Mouse (Mus musculus) kidney, postnatal 4 days (tissue): ENCODE data around the gene Taok3.

Experiments used
- DNase-seq, 2 experiments: peaks; one replicate each; pipeline ENCODE4 v3.0.0; 2021; ENCODE audit warnings: mixed read lengths in 2 of 2

Taok3 gene

DNA sequence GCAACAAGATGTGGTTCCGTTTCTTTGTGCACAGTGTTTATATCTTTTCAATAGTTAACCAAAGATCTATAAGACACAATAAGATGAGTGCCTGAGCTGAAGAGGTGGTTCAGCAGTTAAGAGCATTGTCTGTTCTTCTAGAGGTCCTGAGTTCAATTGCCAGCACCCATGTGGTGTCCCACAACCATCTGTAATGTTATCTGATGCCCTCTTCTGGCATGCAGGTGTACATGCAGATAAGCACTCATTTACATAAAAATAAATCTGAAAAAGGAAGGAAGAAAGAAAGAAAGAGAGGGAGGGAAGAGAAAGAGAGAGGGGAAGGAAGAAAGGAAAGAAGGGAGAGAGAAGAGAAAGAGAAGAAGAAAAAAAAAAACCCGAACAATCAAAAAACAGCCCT lies 186.9 kb downstream of the Taok3 start:
- DNase-seq = no peak

DNA sequence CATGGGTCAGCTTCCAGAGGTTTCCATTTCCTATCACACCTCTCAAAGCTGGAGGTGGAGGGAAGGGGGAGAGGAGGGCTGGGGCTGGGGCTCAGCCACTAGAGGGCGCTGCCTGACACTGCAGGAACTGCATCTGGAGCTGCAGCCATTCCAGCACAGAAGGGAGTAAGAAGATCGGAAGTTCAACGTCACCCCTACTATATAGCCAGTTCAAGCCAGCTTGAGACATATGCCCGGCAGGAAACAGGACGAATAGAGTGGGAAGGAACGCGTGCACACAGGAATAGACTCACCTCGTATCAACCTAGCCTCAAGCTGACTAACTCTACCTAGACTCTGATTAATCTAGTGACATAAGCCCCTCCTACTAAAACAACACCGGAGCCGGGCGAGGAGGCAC lies 187.8 kb downstream of the Taok3 start:
- peak; percentile 88 to 91 for DNase-seq

DNA sequence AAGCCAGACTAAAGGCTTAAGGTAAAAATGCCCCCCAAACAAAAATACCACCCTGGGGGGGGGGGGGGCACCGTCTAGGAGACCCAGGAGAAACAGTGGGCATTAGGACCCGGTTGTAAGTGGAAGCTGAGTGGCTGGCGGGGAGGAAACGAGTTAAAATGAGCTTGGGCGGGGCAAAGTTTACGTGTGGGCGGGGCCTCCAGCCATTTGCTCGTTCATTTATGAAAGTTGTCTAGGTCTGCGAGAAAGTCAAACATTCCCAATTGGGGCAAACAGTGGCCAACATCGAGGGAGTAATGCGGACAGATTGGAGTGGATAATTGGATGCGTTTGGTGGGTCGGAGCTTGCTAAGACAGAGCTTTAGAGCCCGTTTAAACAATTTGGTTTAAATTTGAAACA lies 193.5 kb downstream of the Taok3 start:
- DNase-seq = peak; percentile 80 to 85

DNA sequence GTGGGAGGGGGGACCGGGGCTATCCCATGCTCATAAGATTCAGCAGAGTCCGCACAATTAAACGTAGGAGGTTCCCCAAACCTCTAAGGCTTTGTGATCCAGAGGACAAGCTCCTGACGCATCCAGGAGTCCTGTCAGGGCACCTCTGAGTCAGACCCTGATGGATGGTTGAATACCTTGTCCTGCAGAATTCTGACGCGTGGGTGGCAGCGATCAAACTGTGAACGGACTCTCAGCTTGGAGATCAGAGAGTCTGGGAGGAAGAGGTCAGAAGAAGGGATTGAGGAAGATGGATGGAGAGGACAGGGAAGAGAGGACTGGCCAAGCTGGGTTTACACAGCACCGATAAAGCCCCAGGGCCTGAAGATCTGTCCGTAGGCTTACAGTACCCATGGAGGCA lies 194.0 kb downstream of the Taok3 start:
- no peak for DNase-seq

DNA sequence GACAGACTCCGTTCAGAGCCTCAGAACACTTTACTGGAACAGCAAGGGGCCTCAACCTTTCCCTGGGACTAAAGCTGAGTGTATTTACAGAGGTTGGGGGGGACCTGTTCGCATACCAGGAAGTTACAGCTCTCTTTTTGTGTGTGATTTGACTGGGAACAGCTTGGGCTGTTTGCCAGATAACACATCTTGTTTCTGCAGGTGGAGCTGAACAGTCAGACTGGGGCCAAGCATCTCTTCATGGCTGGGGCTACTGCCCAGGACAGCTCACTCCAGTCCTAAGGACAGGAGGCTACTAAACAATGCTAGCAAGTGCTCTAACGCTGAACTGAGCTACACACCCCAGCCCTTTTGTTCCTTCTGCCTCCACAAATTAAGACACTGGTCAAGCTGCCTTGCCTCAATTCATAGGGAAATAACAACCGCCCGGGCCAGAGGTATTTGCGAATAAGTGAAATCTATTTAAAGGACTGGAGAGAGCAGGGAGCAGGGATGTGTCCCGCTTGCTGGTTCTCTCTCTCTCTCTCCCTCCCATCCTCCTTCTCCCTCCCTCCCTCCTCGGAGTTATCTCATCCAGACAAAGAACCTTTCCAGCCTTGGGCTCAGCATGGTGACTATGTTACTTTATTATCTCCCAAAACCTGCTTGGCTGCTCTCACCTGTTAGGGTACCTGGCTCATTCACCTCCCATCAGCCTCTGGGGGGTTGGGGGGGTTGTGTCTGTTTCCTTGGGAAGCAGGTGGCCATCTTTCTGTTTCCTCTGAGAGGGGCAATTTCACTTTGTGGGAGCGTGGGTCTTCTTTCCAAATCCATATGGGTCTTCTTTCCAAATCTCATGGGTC lies 194.9 kb downstream of the Taok3 start:
- no peak for DNase-seq

DNA sequence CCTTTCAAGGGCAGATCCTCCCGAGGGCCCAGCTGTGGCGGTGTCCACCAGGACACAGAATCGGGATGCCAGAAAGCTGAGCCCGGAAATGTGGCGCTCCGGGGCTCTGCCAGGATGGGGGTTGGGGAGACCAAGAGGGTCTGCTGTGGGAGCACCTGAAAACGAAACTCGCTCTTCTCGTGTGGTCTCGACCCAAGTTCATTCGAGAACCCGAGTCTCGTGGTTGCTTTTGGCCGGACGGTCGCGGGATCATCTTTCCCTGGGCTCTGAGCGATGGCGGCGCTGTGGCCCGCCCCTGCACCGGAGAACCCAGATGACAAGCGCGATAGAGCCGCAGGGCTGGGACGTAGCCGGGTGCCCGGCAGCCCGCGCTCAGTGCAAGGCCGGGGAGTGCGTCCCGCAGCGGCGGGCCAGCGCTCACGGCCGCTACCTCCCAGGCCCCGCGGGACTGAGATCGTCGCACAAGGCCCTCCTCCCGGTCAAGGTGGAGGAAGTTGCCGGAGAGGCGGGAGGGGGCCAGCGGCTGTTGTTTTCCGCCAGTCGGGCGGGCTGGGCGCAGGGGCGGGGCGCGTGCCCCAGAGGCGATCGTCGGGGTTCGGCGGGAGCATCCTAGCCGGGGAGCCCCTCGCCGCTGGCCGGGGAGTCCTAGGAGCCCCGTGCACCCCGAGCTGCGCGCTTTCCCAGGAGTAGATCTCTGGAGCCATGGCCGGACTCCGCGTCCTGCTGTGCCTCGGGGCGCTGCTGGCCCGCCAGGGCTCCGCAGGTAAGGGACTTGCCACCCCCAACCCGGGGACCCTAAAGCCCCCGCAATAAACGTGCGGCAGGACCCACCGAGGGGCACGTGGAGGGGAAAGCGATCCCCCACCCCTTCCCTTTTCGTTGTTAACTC lies 199.1 kb downstream of the Taok3 start, which contains the start of gene Vsig10:
Vsig10 (plus strand) TSS at position 343 of the 889 bp plus-strand sequence.
- DNase-seq = peak; percentile 77 to 87

DNA sequence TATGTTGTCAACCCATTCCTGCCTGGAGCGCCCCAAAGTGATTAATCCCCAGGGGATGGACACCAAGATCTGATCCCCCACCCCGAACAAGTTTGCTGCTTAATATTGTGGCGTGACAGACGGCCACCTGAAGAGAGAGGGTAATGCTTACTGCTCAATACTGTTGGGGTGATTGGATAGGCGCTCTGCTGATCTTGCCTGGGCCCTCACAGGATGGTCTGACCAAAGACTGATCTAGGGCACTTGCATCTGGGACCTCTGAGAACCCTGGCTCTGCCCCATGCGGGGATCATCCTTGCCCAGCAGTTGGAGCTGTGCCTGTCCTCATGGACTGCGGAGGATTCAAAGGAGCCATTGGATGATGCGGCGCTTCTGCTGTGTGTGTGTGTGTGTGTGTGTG lies 203.8 kb downstream of the Taok3 start:
- no peak for DNase-seq
